Mouse (Mus musculus): ENCODE measurements around the gene Siah1a. TPM values are rescaled to one million over a fixed set of nuclear protein-coding genes. Genes with fewer than 3 reads are reported as not detected.

Siah1a gene
- 33.9 and 49.4 TPM in 2 replicates for polyA plus RNA-seq (2012; rRNA removed)

GRCm38 (mm10) chr8:86745221-86745934, at the start of gene Siah1a, which contains the start of gene Gm10638:
Siah1a (minus strand) TSS chr8:86745934.
Gm10638 (plus strand) TSS chr8:86745699.

Other genes with a start within 250 kb of the Siah1a start
- gene Abcc12, start 165.2 kb downstream of the Siah1a start, polyA plus RNA-seq (2012; rRNA removed): 0.16 and 0.17 TPM in 2 replicates
- gene Lonp2, start 121.9 kb downstream of the Siah1a start, polyA plus RNA-seq (2012; rRNA removed): 42.2 and 42.4 TPM in 2 replicates
- gene Gm10638, start 235 bp downstream of the Siah1a start, polyA plus RNA-seq (2012; rRNA removed): 2.0 and 3.5 TPM in 2 replicates
- 15.0 and 19.2 TPM in 2 replicates for gene N4bp1, start 139.3 kb upstream of the Siah1a start, polyA plus RNA-seq (2012; rRNA removed)

Data from central nervous system, embryonic 11.5 days (tissue).